Mouse (Mus musculus): ENCODE measurements around the gene Nf1.

The Nf1 gene

DNA sequence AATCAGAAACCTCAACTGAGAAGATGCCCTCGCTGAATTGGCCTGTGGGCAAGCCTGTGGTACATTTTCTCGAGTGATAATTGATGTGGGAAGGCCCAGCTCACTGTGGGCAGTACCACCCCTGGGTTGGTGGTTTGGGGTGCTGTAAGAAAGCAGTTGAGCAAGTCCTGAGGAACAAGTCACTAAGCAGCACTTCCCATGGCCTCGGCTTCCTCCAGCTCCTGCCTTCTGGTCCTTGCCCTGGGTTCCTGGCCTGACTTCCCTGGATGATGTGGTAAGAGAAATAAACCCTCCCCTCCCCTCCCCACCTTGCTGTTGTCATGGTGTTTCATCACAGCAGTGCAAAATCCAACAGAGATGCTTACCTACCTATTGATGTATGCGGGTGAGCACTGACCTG is 11.4 kb upstream of the Nf1 start:
- DNase-seq (ENCODE audit: low spot score): no peak

- no peak for DNase-seq (ENCODE audit: low spot score)
These were observed 9.9 kb upstream of the Nf1 start for GRCm38 (mm10) chr11:79329585-79329984.

DNA sequence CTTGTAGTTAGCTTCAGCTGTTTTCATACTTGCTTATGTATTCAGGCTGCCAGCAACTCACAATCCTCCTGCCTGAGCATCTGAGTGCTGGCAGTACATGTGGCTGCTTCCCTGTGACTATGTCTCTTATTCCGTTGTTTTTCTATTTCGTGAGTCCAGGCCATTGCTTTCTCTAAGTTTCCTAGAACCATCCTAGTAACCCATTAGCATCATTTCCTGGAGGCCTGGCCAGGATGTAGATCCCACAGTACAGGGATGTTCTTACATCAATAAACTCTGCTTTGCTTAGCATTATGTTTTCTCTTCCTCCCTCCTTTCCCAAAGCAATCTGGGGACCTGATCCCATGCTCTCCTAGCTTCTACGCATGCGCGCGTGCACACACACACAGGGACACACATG is 4.4 kb upstream of the Nf1 start:
- no peak for DNase-seq (ENCODE audit: low spot score)

- no peak for DNase-seq (ENCODE audit: low spot score)
These were observed 2.7 kb upstream of the Nf1 start for GRCm38 (mm10) chr11:79336722-79337267.

- no peak for DNase-seq (ENCODE audit: low spot score)
These were observed 872 bp upstream of the Nf1 start for GRCm38 (mm10) chr11:79338621-79339020.

- peak; percentile 33 for DNase-seq (ENCODE audit: low spot score)
These were observed 602 bp downstream of the Nf1 start for GRCm38 (mm10) chr11:79339808-79340781.

DNA sequence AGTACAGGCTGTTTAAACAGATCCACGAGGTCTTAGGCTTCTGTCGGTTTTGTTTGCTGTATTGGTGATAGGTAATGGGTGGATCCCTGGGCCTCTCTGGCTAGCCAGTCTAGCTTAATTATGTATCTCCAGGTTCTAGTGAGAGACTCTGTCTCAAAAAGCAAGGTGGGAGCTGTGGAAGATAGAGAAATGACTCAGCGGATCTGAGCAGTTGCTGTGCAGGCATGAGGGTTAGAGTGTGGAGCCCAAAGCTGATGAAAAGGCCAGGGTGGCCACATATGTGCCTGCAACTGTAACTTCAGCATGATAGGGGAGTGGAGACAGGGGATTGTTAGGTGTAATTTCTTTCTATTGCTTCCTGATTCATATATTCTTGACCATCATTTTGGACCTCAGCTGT is 17.5 kb downstream of the Nf1 start:
- no peak for DNase-seq (ENCODE audit: low spot score)

GRCm38 (mm10) chr11:79357397-79357796 is 17.9 kb downstream of the Nf1 start:
- DNase-seq (ENCODE audit: low spot score): no peak

DNA sequence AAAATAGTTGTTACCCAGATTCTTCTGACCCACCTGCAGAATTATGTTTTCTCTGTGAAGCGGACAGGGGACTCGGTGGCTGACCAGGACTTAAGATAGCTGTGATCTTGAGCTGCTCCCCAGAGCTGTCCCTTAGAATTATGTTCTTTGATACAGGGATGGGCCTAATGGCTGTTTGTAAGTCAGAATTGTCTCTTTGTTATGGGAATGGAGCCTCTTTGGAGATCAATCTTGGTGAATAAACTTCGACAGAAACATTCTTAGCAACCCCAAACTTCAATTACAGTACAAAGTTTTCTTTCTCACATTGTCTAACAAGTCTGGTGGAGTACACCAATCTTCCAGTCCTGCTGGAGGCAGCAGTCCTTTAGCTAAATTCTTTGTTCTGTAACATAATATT is 25.5 kb downstream of the Nf1 start:
- no peak for DNase-seq (ENCODE audit: low spot score)

DNA sequence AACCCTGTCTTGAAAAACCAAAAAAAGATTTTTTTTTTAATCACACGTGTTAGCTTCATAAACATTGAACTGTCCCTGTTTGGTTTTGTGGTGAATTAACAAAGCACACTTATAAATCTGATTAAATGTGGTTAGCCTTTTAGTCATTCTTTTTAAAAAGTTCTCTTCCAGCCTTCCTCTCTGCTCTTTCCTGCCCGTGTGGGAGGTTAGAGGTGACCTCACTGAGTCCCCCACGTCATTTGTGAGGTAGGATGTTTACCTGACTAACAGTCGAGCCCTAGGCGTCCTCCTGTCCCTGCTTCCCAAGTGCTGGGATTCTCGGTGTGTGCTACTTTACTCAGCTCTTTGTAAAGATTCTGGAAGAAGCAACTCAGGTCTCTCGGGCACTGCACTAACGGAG is 26.8 kb downstream of the Nf1 start:
- DNase-seq (ENCODE audit: low spot score): no peak

DNA sequence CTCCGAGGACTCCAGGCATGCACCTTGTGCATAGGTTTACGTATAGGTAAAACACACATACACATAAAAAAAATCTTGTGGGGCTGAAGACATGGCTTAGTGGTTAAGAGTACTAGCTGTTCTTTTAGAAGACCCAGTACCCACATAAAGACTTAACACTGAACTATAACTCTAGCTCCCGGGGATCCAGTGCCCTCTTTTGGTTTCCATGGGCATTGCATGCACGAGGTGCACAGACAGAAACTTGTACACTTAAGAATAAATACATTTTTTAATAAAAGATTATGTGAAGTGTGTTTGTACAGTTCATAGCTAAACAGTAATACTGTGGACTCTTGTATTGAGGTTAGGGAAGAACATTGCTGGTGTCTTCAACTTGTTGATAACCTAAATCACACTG is 33.5 kb downstream of the Nf1 start:
- DNase-seq (ENCODE audit: low spot score): no peak

GRCm38 (mm10) chr11:79398336-79398735 is 58.8 kb downstream of the Nf1 start:
- peak; percentile 91 for DNase-seq (ENCODE audit: low spot score)

DNA sequence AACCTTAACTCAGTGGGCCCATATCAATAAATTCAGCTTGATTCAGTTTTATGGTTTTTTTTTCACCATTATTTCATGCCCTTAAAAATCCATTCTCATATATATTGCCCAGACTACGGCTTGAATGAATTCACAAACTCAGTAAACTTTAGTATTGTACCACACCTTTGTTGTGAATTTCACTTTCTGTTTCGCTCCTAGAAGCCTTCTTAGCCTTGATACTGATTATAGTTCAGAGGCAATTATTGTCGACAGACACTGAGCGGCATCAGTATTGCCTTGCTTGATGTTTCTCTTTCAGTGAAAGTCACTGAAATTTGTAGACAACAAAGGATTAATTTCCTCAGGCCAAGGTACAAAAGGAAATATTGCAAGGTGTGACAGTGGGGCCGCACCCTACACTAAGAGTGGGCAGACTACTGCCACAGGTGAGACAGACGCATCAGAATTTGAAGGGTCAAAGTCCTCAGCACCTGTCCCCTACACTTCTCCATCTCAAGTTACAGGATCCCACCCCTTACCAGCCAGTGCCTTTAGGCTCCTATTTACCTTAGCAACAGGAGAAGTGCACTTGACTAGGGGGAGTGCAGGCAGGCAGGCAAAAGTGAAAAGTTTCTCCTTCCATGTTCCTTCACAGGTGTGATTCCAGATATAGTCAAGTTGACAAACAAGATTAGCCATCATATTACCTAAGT is 64.3 kb downstream of the Nf1 start:
- DNase-seq (ENCODE audit: low spot score): no peak

DNA sequence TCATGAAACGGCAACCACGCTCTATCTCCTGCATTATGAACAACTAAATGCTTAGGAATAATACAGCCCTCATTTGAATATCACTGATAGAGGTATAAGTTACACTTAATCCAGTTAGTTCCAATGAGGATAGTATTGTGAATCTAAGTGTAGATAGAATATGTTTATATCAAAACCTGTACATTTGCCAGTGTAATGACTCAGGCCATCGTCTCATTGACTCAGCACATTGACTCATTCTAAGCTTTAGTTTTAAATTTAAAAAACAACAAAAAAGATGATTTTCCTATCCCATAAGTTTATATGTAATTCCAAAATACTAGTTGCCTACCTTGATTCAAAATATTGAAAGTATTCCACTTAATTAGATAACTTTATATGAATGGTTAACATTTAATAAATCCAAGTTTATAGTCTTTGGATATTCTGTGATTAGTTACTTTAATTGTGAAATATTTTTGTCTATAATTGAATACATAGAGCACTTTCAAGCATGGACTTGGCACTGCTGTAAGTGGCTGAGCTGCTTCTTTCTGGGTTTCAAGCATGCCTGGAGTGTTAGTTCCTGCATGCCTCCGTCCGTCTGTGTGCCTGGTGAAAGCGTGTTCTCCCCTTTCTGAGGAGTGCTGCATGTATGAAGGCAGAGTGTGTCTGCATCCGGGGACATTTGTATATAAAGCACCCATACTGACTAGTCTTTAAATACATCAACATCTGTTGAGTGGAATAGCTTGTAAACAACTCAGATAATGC is 74.4 kb downstream of the Nf1 start:
- DNase-seq (ENCODE audit: low spot score): no peak

DNA sequence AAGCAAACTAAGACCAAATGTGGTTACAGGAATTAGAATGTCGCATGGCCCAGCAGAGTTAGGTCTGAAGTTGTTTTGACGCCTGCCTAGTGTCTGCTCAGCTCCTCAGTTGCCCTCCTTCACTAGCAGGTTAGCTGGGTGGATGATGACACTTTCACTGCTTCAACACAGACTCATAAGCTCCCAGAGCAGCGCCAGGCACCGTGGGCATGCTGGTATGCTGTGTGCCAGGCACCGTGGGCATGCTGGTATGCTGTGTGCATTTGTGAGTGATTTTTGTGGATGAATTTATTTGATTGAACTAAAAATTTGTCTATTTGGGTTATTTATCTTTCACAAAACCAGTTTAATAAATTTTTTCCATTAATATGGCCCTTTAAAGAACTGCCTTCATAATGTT is 83.0 kb downstream of the Nf1 start:
- DNase-seq (ENCODE audit: low spot score): no peak

GRCm38 (mm10) chr11:79426571-79426970 is 87.1 kb downstream of the Nf1 start:
- no peak for DNase-seq (ENCODE audit: low spot score)

GRCm38 (mm10) chr11:79427638-79428037 is 88.1 kb downstream of the Nf1 start:
- DNase-seq (ENCODE audit: low spot score): no peak

- DNase-seq (ENCODE audit: low spot score): no peak
These were observed 95.8 kb downstream of the Nf1 start for GRCm38 (mm10) chr11:79435252-79435651.

- no peak for DNase-seq (ENCODE audit: low spot score)
These were observed 108.9 kb downstream of the Nf1 start for GRCm38 (mm10) chr11:79448361-79448760.

DNA sequence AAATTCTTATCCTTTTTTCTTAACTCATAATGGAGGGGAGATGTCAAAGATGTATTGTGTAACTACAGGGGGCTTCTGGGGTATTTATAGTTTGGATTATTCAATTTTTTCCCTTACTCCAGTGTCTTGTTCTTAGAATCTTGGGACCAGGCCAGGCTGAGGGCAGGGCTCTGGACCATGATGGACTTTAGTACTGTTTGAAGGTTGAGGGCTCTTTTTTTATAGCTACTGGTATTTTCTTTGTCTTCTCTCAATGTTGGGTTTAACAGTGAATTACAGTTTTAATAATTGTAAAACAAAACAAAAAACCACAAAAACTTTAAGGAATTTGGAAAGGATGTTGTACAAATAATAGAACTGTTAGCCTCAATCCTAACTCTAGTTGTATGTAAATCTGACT is 113.5 kb downstream of the Nf1 start:
- DNase-seq (ENCODE audit: low spot score): no peak

GRCm38 (mm10) chr11:79457928-79458327 is 118.4 kb downstream of the Nf1 start:
- DNase-seq (ENCODE audit: low spot score): no peak

- DNase-seq (ENCODE audit: low spot score): no peak
These were observed 120.4 kb downstream of the Nf1 start for GRCm38 (mm10) chr11:79459846-79460245.

All from urinary bladder, postnatal 14 days (tissue).